Mouse (Mus musculus): ENCODE results near the gene Xrcc5. TPM values are rescaled to one million over a fixed set of nuclear protein-coding genes. Genes with fewer than 3 reads are reported as not detected.

The Xrcc5 gene
- polyA plus RNA-seq, 1 experiment from 2014 or later = 14.0 TPM

- Histone ChIP-seq H3K4me3 (ENCODE audit: low read depth, low read length) (no peak overlapping the region), H3K4me2 (replicated peaks; ENCODE audit: low read depth) (no peak overlapping the region), H3K9me3 (ENCODE audit: control insufficient read depth) (no peaks in the 10 kb centered on the region), H3K9ac (ENCODE audit: low read depth, low read length) (no peak overlapping the region), H3K27ac (ENCODE audit: low read depth, low read length) (no peak overlapping the region), H3K27me3 (replicated peaks; ENCODE audit: control insufficient read depth, insufficient read depth, low read length) (no peaks in the 10 kb centered on the region), H3K36me3 (ENCODE audit: control insufficient read depth, insufficient read depth) (peaks cover 37% of the 10 kb centered on the region), H3K4me1 (replicated peaks; ENCODE audit: control insufficient read depth, insufficient read depth, low read length) (no peaks in the 10 kb centered on the region)
- 94% methylated on average over 5 of the region's 5 CpGs for WGBS
- no peak for TF ChIP-seq CTCF (IDR thresholded peaks at IDR 0.05; ENCODE audit: low read depth)
- ATAC-seq = no peak
These were observed 13.5 kb downstream of the Xrcc5 start for GRCm38 (mm10) chr1:72320759-72321158.

- TF ChIP-seq CTCF (IDR thresholded peaks at IDR 0.05; ENCODE audit: low read depth) = no peak
- no peaks in the 10 kb centered on the region for H3K27me3 ChIP-seq (replicated peaks; ENCODE audit: control insufficient read depth, insufficient read depth, low read length)
- H3K36me3 ChIP-seq (ENCODE audit: control insufficient read depth, insufficient read depth) = peaks cover 44% of the 10 kb centered on the region
- no peaks in the 10 kb centered on the region for H3K4me1 ChIP-seq (replicated peaks; ENCODE audit: control insufficient read depth, insufficient read depth, low read length)
- H3K4me2 ChIP-seq (replicated peaks; ENCODE audit: low read depth) = no peak overlapping the region
- no peak overlapping the region for H3K4me3 ChIP-seq (ENCODE audit: low read depth, low read length)
- 92% methylated on average over 4 of the region's 4 CpGs for WGBS
- no peaks in the 10 kb centered on the region for H3K9me3 ChIP-seq (ENCODE audit: control insufficient read depth)
- H3K27ac ChIP-seq (ENCODE audit: low read depth, low read length) = no peak overlapping the region
- H3K9ac ChIP-seq (ENCODE audit: low read depth, low read length) = no peak overlapping the region
- no peak for ATAC-seq
These were observed 16.0 kb downstream of the Xrcc5 start for GRCm38 (mm10) chr1:72323248-72323647.

- ATAC-seq = no peak
- H3K27ac ChIP-seq (ENCODE audit: low read depth, low read length) = no peak overlapping the region
- no peaks in the 10 kb centered on the region for H3K9me3 ChIP-seq (ENCODE audit: control insufficient read depth)
- H3K4me1 ChIP-seq (replicated peaks; ENCODE audit: control insufficient read depth, insufficient read depth, low read length) = no peaks in the 10 kb centered on the region
- H3K36me3 ChIP-seq (ENCODE audit: control insufficient read depth, insufficient read depth) = peaks cover 23% of the 10 kb centered on the region
- no peak overlapping the region for H3K4me3 ChIP-seq (ENCODE audit: low read depth, low read length)
- no peak overlapping the region for H3K9ac ChIP-seq (ENCODE audit: low read depth, low read length)
- no peaks in the 10 kb centered on the region for H3K27me3 ChIP-seq (replicated peaks; ENCODE audit: control insufficient read depth, insufficient read depth, low read length)
- no peak overlapping the region for H3K4me2 ChIP-seq (replicated peaks; ENCODE audit: low read depth)
- 96% methylated on average over 11 of the region's 11 CpGs for WGBS
- no peak for TF ChIP-seq CTCF (IDR thresholded peaks at IDR 0.05; ENCODE audit: low read depth)
These were observed 19.1 kb downstream of the Xrcc5 start for GRCm38 (mm10) chr1:72326162-72326821.

GRCm38 (mm10) chr1:72334807-72335206 is 27.6 kb downstream of the Xrcc5 start:
- no peaks in the 10 kb centered on the region for H3K4me1 ChIP-seq (replicated peaks; ENCODE audit: control insufficient read depth, insufficient read depth, low read length)
- WGBS = 87% methylated on average over 11 of the region's 11 CpGs

GRCm38 (mm10) chr1:72336780-72337179 is 29.6 kb downstream of the Xrcc5 start:
- H3K36me3 ChIP-seq (ENCODE audit: control insufficient read depth, insufficient read depth) = peaks cover 51% of the 10 kb centered on the region
- no peak overlapping the region for H3K4me2 ChIP-seq (replicated peaks; ENCODE audit: low read depth)
- H3K4me1 ChIP-seq (replicated peaks; ENCODE audit: control insufficient read depth, insufficient read depth, low read length) = no peaks in the 10 kb centered on the region
- H3K27me3 ChIP-seq (replicated peaks; ENCODE audit: control insufficient read depth, insufficient read depth, low read length) = no peaks in the 10 kb centered on the region
- no peak for TF ChIP-seq CTCF (IDR thresholded peaks at IDR 0.05; ENCODE audit: low read depth)
- H3K9me3 ChIP-seq (ENCODE audit: control insufficient read depth) = no peaks in the 10 kb centered on the region
- no peak overlapping the region for H3K4me3 ChIP-seq (ENCODE audit: low read depth, low read length)
- ATAC-seq = no peak
- no peak overlapping the region for H3K27ac ChIP-seq (ENCODE audit: low read depth, low read length)
- WGBS = 94% methylated on average over 8 of the region's 8 CpGs
- no peak overlapping the region for H3K9ac ChIP-seq (ENCODE audit: low read depth, low read length)

More at GRCm38 (mm10) chr1:72334807-72335206, 27.6 kb downstream of the Xrcc5 start:
- Histone ChIP-seq H3K36me3 (ENCODE audit: control insufficient read depth, insufficient read depth) (peaks cover 44% of the 10 kb centered on the region), H3K9me3 (ENCODE audit: control insufficient read depth) (no peaks in the 10 kb centered on the region), H3K27me3 (replicated peaks; ENCODE audit: control insufficient read depth, insufficient read depth, low read length) (no peaks in the 10 kb centered on the region), H3K4me3 (ENCODE audit: low read depth, low read length) (no peak overlapping the region), H3K4me2 (replicated peaks; ENCODE audit: low read depth) (no peak overlapping the region), H3K9ac (ENCODE audit: low read depth, low read length) (no peak overlapping the region), H3K27ac (ENCODE audit: low read depth, low read length) (no peak overlapping the region)
- no peak for TF ChIP-seq CTCF (IDR thresholded peaks at IDR 0.05; ENCODE audit: low read depth)
- ATAC-seq = no peak

- no peak for TF ChIP-seq CTCF (IDR thresholded peaks at IDR 0.05; ENCODE audit: low read depth)
- Histone ChIP-seq H3K4me3 (ENCODE audit: low read depth, low read length) (no peak overlapping the region), H3K4me2 (replicated peaks; ENCODE audit: low read depth) (no peak overlapping the region), H3K36me3 (ENCODE audit: control insufficient read depth, insufficient read depth) (peaks cover 48% of the 10 kb centered on the region), H3K27ac (ENCODE audit: low read depth, low read length) (no peak overlapping the region), H3K9ac (ENCODE audit: low read depth, low read length) (no peak overlapping the region), H3K9me3 (ENCODE audit: control insufficient read depth) (no peaks in the 10 kb centered on the region), H3K4me1 (replicated peaks; ENCODE audit: control insufficient read depth, insufficient read depth, low read length) (no peaks in the 10 kb centered on the region), H3K27me3 (replicated peaks; ENCODE audit: control insufficient read depth, insufficient read depth, low read length) (no peaks in the 10 kb centered on the region)
- 84% methylated on average over 5 of the region's 5 CpGs for WGBS
- ATAC-seq = no peak
These were observed 31.1 kb downstream of the Xrcc5 start for GRCm38 (mm10) chr1:72338341-72338740.

Data from intestine, postnatal 0 days (tissue).